Mouse (Mus musculus) activated CD4-positive, CD25-positive, alpha-beta regulatory T cell (primary cell): Measurements from ENCODE around the gene Rps12. TPM values are rescaled to one million over a fixed set of nuclear protein-coding genes. Genes with fewer than 3 reads are reported as not detected.

Source experiments
- polyA plus RNA-seq, 2 experiments: library from polyadenylated mRNA; unstranded; fragments of 100-300 nt; shearing (Covaris generic); gene quantifications; one replicate each; pipeline ENCODE4 v1.2.1; 2017

Rps12 gene
- 10 to 100 TPM; 48.8 to 52.8 TPM for polyA plus RNA-seq

DNA sequence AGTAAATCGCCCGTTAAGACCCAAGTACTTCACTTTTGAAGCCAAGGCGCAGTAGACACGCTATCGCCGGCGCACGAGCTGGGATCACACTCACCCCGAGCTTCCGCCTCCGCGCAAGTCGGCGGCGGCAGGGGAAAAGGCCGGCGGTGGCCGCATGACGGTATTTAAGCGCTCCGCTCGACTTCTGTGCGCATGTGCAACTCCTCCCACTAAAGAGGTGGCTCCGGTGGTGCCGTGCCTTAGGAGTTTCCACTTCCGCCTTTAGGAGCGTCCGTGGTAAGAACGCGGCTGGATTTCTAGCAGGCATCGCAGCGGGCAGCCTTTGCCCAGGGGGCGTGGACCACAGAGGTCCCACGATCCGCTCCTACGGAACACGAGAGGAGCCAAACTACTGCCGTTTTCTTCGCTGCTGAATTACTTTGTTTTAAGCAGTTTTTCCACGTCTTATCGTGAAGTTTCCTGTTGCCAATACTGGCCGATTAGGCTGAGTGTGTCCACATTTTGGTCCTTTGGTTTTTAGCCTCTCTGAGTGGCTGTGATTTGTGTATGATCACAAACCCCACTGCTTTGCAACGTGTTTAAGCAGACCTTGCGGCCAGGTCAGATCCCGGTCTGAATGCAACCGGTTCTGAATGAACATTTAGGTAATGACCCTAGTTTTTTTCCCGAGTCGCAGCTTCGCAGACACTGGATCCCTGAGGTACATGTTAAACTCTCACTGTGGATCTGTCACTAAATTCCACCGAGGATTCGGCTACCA, at the start of gene Rps12:
Rps12 (minus strand) TSS at position 214 of the 760 bp plus-strand sequence.

DNA sequence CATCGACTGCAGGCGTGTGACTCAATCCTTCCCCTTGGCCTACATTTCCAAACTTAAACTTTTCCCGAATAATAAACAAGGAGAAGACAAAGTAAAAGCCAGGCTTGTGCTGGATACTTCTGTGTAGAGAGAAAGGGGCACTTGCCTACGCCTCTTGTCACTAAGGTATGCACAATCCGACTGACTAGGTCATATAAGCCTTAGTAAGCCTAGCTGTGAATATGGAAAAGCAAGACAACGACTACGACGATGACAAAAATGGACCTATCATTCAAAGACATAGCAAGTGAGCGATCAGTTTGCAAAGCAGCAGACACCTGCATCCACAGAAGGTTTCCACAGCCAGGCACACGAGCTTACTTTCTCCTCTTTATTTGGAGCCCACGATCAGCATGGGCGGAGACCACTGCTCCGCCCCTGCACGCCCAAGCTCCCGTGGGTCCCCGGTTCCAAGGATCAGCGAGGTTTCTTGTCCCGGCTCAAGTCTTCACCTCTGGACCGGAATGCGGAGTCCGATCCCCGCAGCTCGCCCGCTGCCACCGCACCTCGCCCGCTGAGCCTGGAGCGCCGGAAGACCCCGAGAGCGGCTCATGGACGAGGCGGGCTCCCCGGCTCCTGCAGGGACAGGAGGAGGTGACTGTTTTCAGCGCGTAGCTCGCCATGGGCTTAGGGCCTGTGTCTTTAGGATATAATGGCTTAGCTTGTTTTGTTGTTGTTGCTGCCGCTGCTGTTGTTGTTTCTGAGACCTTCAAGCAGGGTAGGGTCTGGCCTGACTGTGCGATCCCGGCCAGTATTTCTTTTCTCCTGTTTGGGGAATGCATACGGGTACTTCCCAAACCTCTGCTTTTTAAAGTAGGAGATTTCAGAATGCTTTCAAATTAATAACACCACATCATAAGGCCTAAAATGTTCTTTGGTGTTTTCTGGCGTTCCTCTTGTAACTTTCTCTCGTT, 9.8 kb upstream of the Rps12 start, which contains the start of gene Slc18b1:
Slc18b1 (plus strand) TSS at position 436 of the 953 bp plus-strand sequence.

Other genes with a start within 250 kb of the Rps12 start
- under 1 TPM in 1 of 2 experiments, not detected in 1; 0.10 TPM for gene Slc18b1, start 9.7 kb upstream of the Rps12 start, polyA plus RNA-seq
- gene Vnn3, start 64.2 kb upstream of the Rps12 start, polyA plus RNA-seq, result not detected
- not detected for gene Vnn1, start 107.4 kb upstream of the Rps12 start, polyA plus RNA-seq
- not detected for gene Taar1, start 133.1 kb upstream of the Rps12 start, polyA plus RNA-seq
- gene Taar2, start 151.3 kb upstream of the Rps12 start, polyA plus RNA-seq, result under 1 TPM in 1 of 2 experiments, not detected in 1; 0.34 TPM
- gene Taar3, start 162.3 kb upstream of the Rps12 start, polyA plus RNA-seq, result not detected
- not detected for gene Taar4, start 173.2 kb upstream of the Rps12 start, polyA plus RNA-seq
- not detected for gene Taar5, start 183.4 kb upstream of the Rps12 start, polyA plus RNA-seq
- gene Taar6, start 198.4 kb upstream of the Rps12 start, polyA plus RNA-seq, result not detected
- gene Taar7a, start 206.2 kb upstream of the Rps12 start, polyA plus RNA-seq, result not detected
- gene Taar7b, start 212.7 kb upstream of the Rps12 start, polyA plus RNA-seq, result not detected
- under 1 TPM in 1 of 2 experiments, not detected in 1; 0.22 TPM for gene Taar7d, start 239.9 kb upstream of the Rps12 start, polyA plus RNA-seq